Mouse (Mus musculus): ENCODE results near the gene Snrnp40.

The Snrnp40 gene

DNA sequence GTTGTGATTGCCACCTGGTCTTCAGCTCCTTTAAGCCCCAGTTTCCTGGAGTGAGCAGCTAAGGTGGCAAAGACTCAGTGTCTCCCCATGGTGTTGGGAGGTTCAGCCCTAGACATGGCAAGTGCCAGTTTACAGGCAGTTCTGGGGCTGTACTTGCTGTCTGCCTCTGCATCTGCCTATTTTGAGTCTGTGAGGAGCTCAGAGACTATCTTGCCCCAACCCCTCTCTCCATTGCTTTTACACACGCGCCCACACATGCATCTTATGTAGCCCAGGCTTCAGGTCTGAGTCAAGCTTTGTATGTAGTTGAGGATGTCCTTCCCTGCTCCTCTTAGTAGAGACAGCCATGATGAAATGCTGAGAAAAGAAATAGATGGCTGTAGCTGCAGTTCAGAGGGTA is 19.2 kb downstream of the Snrnp40 start:
- no peak for DNase-seq (ENCODE audit: low read depth, low spot score)

DNA sequence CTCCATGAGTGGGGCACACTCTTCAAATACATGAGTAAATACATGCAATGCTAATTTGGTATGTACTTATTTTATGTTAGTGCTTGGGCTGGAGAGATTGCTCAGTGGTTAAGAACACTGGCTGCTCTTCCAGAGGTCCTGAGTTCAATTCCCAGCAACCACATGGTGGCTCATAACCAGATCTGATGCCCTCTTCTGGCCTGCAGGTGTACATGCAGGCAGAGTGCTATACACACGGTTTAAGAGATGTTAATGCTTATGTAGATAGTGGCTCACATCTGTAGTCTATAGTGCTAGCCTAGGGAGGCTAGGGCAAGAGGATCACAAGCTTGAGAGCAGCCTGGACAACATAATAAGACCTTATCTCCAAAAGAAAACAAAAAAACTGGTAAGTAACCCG is 20.5 kb downstream of the Snrnp40 start:
- no peak for DNase-seq (ENCODE audit: low read depth, low spot score)

DNA sequence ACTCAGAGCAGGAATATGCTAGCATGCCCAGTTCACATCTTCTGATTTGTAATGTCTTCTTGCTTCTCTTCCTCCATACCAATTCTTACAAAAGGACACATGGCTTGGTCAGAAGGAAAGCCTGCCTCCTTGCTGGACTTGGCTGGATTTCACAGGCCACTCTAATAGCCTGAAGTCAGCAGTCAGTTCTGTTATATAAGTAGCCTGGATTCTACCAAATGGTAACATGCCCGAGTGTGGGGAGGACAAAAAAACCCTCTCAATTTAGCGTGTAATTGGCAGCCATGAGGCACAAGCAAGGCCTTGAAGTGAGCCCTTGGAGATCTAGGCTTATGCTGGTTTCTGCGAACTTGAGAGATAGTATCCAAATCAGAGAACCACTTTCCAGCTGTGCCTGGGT is 27.3 kb downstream of the Snrnp40 start:
- DNase-seq (ENCODE audit: low read depth, low spot score) = no peak

DNA sequence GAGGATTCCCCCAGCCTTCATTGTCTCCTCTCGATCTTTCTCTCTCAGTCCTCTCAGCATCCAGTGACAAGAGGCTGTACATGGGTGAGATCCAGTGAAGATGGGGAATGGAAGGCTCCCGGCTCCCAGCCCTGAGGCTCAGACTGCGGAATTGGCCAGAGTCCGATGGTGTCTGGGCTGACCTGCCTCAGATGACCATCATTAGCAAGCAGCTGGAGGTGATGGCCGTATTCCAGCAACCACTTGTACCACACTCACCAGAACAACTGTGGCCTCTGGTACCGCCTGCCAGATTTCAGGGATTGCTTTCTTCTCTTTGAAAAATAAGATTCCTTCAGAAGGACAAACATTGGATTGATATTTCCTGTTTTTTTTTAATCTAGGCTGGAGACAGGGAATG is 29.6 kb downstream of the Snrnp40 start:
- DNase-seq (ENCODE audit: low read depth, low spot score) = peak; percentile 24

DNA sequence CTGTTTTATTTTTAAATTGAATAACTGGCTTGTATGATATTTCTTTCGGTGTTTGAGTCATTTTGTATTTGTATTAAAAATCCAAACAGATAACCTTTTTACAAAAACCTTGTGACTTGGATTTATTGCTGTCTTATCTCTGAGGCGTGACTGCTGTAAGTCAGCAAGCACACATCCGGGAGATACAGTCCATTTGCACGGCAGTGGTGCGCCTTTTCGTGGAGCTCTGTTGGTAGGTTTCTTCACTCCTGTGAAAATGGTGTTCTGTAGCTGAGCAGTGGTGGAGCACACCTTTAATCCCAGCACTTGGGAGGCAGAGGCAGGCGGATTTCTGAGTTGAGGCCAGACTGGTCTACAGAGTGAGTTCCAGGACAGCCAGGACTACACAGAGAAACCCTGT is 30.0 kb downstream of the Snrnp40 start:
- DNase-seq (ENCODE audit: low read depth, low spot score) = no peak

DNA sequence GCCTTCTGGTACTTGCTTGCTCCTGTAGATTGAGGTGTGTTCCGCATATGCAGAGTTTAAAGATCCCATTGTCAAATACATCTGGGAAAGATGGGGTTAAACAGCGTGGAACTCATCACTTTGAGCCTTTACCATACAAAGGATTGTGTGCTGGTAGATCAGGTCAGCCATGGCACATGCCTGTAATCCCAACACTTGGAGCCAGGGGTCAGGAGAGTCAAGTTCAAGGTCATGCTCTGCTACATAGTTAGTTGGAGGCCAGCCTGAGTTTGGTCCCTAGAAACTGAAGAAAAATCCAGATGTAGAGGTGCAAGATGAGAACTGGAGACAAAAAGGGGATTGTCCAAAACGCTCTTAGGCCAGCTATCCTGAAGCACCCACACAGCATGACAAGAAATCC is 31.3 kb downstream of the Snrnp40 start:
- peak; percentile 20 for DNase-seq (ENCODE audit: low read depth, low spot score)

All from 3T3-L1 (cell line).